Mouse (Mus musculus): Measurements from ENCODE around the gene Dao.

- TF ChIP-seq CTCF (IDR thresholded peaks at IDR 0.05; ENCODE audit: insufficient read depth, low read depth, low read length) = no peak
- no peak for TF ChIP-seq POLR2A (IDR thresholded peaks at IDR 0.05; ENCODE audit: insufficient read depth, low read depth, low read length)
These were observed 45.3 kb downstream of the Dao start for GRCm38 (mm10) chr5:114048731-114049308.
